Mouse (Mus musculus): Measurements from ENCODE around the gene Cpt1a. TPM values are rescaled to one million over a fixed set of nuclear protein-coding genes. Genes with fewer than 3 reads are reported as not detected.

The Cpt1a gene
- polyA plus RNA-seq, 1 experiment: 24.1 TPM

DNA sequence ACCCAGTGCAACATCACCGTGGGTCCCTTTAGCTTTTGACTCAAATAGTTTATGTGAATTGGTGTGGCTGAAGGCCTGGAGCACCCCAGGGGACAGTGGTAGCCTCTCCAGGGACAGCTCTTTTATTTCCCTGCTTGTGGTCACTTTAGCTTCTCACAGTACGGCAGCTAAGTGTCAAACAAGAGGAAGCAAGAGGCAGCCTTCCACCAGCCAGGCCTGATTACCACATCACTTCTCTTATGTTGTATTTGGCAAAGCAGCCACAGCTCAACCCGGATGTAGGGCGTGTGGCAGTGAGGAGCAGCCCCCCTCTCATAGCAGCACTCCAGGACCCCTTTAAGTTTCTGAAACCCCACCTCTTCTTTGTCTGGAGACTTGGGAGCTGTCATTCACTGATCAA is 100.8 kb downstream of the Cpt1a start:
- TF ChIP-seq POLR2A (IDR thresholded peaks at IDR 0.05; ENCODE audit: borderline replicate concordance, insufficient read depth, low read length) (no peak), CTCF (IDR thresholded peaks at IDR 0.05; ENCODE audit: borderline replicate concordance, insufficient read depth, low read depth, low read length) (no peak)
- Histone ChIP-seq H3K27me3 (ENCODE audit: control insufficient read depth, insufficient read depth, low read length) (no peaks in the 10 kb centered on the region), H3K4me1 (ENCODE audit: control insufficient read depth, insufficient read depth, low read length) (no peaks in the 10 kb centered on the region), H3K27ac (ENCODE audit: insufficient read depth, low read length) (no peak overlapping the region), H3K4me3 (replicated peaks; ENCODE audit: insufficient read depth, low read depth, low read length) (no peak overlapping the region)
- WGBS: 56% methylated on average over 4 of the region's 4 CpGs
- DNase-seq: no peak

- 90% methylated on average over 2 of the region's 2 CpGs for WGBS
- Histone ChIP-seq H3K4me3 (replicated peaks; ENCODE audit: insufficient read depth, low read depth, low read length) (no peak overlapping the region), H3K27me3 (ENCODE audit: control insufficient read depth, insufficient read depth, low read length) (no peaks in the 10 kb centered on the region), H3K4me1 (ENCODE audit: control insufficient read depth, insufficient read depth, low read length) (no peaks in the 10 kb centered on the region; the same call in 1 of the 2 replicates), H3K27ac (ENCODE audit: insufficient read depth, low read length) (no peak overlapping the region)
- DNase-seq: no peak
- TF ChIP-seq POLR2A (IDR thresholded peaks at IDR 0.05; ENCODE audit: borderline replicate concordance, insufficient read depth, low read length) (no peak), CTCF (IDR thresholded peaks at IDR 0.05; ENCODE audit: borderline replicate concordance, insufficient read depth, low read depth, low read length) (no peak)
These were observed 102.1 kb downstream of the Cpt1a start for GRCm38 (mm10) chr19:3424214-3424613.

DNA sequence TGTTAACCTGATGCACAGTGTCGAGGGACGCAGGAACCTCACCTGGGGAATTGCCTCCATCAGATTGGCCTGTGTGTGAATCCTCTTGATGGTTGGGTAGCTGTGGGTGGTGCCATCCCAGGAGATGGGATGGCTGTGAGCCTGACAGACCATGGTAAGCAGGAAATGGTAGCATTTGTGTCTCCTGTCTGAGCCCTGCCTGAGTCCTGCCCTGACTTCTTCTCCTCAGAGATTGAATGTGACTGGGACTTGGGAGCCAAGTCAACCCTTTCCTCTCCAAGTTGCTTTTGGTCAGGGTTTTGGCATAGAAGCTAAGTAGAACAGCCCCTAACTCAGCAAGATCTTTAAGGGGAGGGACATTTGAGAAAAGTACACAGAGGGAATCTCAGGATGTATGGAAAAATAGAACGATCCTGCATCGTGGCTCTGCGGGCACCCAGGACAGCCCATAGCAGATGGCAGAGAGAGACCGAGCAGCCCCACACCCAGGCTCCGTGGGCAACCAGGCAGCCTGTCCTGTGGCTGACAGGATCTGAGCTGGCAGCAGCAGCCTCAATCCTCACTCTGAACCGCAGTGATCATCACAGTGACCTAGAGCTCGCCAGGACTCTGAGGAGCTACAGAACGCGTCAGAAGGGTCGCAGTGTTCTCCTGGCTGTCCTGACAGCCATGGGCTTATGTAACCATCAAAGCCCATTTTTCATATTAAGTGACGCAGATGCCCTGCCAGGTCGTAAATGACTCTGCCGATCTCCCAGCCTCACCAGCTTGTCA is 106.1 kb downstream of the Cpt1a start:
- H3K27me3 ChIP-seq (ENCODE audit: control insufficient read depth, insufficient read depth, low read length): no peaks in the 10 kb centered on the region
- no peak for TF ChIP-seq POLR2A (IDR thresholded peaks at IDR 0.05; ENCODE audit: borderline replicate concordance, insufficient read depth, low read length)
- no peak for TF ChIP-seq CTCF (IDR thresholded peaks at IDR 0.05; ENCODE audit: borderline replicate concordance, insufficient read depth, low read depth, low read length)
- H3K4me1 ChIP-seq (ENCODE audit: control insufficient read depth, insufficient read depth, low read length): peaks cover 3% of the 10 kb centered on the region; the same call in 1 of the 2 replicates
- WGBS: 17% methylated on average over 15 of the region's 15 CpGs
- no peak overlapping the region for H3K27ac ChIP-seq (ENCODE audit: insufficient read depth, low read length)
- H3K4me3 ChIP-seq (replicated peaks; ENCODE audit: insufficient read depth, low read depth, low read length): peak overlapping the region; percentile 58
- DNase-seq: peak; percentile 22 to 35

GRCm38 (mm10) chr19:3429156-3429816 is 107.2 kb downstream of the Cpt1a start:
- Histone ChIP-seq H3K27ac (ENCODE audit: insufficient read depth, low read length) (no peak overlapping the region), H3K4me3 (replicated peaks; ENCODE audit: insufficient read depth, low read depth, low read length) (no peak overlapping the region), H3K27me3 (ENCODE audit: control insufficient read depth, insufficient read depth, low read length) (no peaks in the 10 kb centered on the region), H3K4me1 (ENCODE audit: control insufficient read depth, insufficient read depth, low read length) (peaks cover 3% of the 10 kb centered on the region; the same call in 1 of the 2 replicates)
- DNase-seq: no peak
- 45% methylated on average over 7 of the region's 7 CpGs for WGBS
- TF ChIP-seq CTCF (IDR thresholded peaks at IDR 0.05; ENCODE audit: borderline replicate concordance, insufficient read depth, low read depth, low read length) (no peak), POLR2A (IDR thresholded peaks at IDR 0.05; ENCODE audit: borderline replicate concordance, insufficient read depth, low read length) (no peak)

DNA sequence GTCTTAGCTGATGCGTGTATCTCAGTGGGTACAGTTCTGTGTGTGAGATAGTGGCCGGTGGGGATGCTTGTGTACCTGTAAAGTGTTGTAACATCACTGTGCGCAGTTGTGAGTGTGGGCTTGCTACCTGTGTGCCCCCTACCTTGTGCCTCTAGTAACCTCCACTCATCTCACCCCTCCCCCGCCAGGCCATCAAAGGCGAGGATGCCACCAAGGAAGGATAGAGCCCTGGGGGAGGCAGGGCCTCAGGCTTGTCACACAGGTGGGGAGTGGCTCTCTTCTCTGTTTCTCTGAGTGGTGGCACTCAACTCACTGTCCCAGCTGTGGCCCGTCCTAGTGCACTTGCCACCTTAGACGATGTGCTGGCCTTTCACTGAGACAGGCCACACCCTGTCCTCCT is 108.9 kb downstream of the Cpt1a start:
- Histone ChIP-seq H3K4me3 (replicated peaks; ENCODE audit: insufficient read depth, low read depth, low read length) (no peak overlapping the region), H3K27me3 (ENCODE audit: control insufficient read depth, insufficient read depth, low read length) (no peaks in the 10 kb centered on the region), H3K4me1 (ENCODE audit: control insufficient read depth, insufficient read depth, low read length) (peaks cover 3% of the 10 kb centered on the region; the same call in 1 of the 2 replicates), H3K27ac (ENCODE audit: insufficient read depth, low read length) (no peak overlapping the region)
- 83% methylated on average over 7 of the region's 7 CpGs for WGBS
- TF ChIP-seq POLR2A (IDR thresholded peaks at IDR 0.05; ENCODE audit: borderline replicate concordance, insufficient read depth, low read length): no peak
- no peak for TF ChIP-seq CTCF (IDR thresholded peaks at IDR 0.05; ENCODE audit: borderline replicate concordance, insufficient read depth, low read depth, low read length)
- no peak for DNase-seq

GRCm38 (mm10) chr19:3431969-3432368 is 109.8 kb downstream of the Cpt1a start:
- Histone ChIP-seq H3K4me1 (ENCODE audit: control insufficient read depth, insufficient read depth, low read length) (peaks cover 3% of the 10 kb centered on the region; the same call in 1 of the 2 replicates), H3K27ac (ENCODE audit: insufficient read depth, low read length) (no peak overlapping the region), H3K27me3 (ENCODE audit: control insufficient read depth, insufficient read depth, low read length) (no peaks in the 10 kb centered on the region), H3K4me3 (replicated peaks; ENCODE audit: insufficient read depth, low read depth, low read length) (no peak overlapping the region)
- WGBS: 65% methylated on average over 2 of the region's 2 CpGs
- no peak for TF ChIP-seq CTCF (IDR thresholded peaks at IDR 0.05; ENCODE audit: borderline replicate concordance, insufficient read depth, low read depth, low read length)
- no peak for TF ChIP-seq POLR2A (IDR thresholded peaks at IDR 0.05; ENCODE audit: borderline replicate concordance, insufficient read depth, low read length)
- no peak for DNase-seq

DNA sequence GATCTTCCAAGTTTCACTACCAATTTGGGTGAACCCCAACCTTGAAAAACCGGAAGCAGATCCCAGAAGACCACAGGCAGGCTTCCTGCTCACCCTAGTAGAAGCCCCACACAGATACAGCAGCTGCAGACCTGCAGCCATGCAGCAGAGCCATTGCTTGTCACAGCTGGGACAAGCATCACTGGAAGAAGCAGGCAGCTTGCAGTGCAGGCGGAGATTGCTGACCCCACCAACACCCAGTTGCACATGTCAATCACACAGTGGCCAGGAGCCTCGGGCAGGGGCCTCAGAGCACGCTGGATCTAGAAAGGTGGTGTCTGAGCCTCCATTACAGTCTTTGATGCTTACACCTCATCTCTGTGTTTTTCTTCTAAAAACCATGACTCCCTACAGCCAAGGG is 112.0 kb downstream of the Cpt1a start:
- Histone ChIP-seq H3K4me1 (ENCODE audit: control insufficient read depth, insufficient read depth, low read length) (peaks cover 3% of the 10 kb centered on the region; the same call in 1 of the 2 replicates), H3K27me3 (ENCODE audit: control insufficient read depth, insufficient read depth, low read length) (no peaks in the 10 kb centered on the region), H3K4me3 (replicated peaks; ENCODE audit: insufficient read depth, low read depth, low read length) (no peak overlapping the region), H3K27ac (ENCODE audit: insufficient read depth, low read length) (no peak overlapping the region)
- no peak for DNase-seq
- no peak for TF ChIP-seq POLR2A (IDR thresholded peaks at IDR 0.05; ENCODE audit: borderline replicate concordance, insufficient read depth, low read length)
- TF ChIP-seq CTCF (IDR thresholded peaks at IDR 0.05; ENCODE audit: borderline replicate concordance, insufficient read depth, low read depth, low read length): no peak
- 48% methylated on average over 4 of the region's 4 CpGs for WGBS

DNA sequence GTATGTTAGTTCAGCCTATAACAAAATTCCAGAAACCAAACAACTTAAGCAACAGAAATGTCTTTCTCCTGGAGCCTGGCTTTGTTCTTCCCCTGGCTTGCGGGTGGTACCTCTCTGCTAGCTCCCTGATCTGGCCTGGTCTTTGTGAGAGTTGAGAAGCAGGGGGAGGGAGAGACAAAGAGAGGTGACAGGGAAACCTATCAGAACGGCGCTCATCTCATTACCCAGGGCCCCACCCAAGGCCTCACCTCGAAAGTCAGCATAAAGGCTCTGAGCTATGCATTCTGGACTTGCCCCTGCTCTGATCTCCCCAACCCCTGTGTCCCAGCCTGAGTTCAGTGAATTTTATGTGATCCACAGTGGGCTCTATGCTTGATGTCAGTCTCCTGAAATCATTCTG is 112.5 kb downstream of the Cpt1a start:
- 71% methylated on average over 4 of the region's 4 CpGs for WGBS
- no peaks in the 10 kb centered on the region for H3K27me3 ChIP-seq (ENCODE audit: control insufficient read depth, insufficient read depth, low read length)
- DNase-seq: no peak
- no peak overlapping the region for H3K27ac ChIP-seq (ENCODE audit: insufficient read depth, low read length)
- no peak for TF ChIP-seq POLR2A (IDR thresholded peaks at IDR 0.05; ENCODE audit: borderline replicate concordance, insufficient read depth, low read length)
- no peak for TF ChIP-seq CTCF (IDR thresholded peaks at IDR 0.05; ENCODE audit: borderline replicate concordance, insufficient read depth, low read depth, low read length)
- H3K4me1 ChIP-seq (ENCODE audit: control insufficient read depth, insufficient read depth, low read length): no peaks in the 10 kb centered on the region
- no peak overlapping the region for H3K4me3 ChIP-seq (replicated peaks; ENCODE audit: insufficient read depth, low read depth, low read length)

Other genes starting within 250 kb of the Cpt1a start
- 56.6 and 61.3 TPM in 2 replicates for gene Mrpl21, start 39.4 kb upstream of the Cpt1a start, polyA plus RNA-seq (2012; rRNA removed)
- 9.2 and 9.8 TPM in 2 replicates for gene Ighmbp2, start 39.3 kb upstream of the Cpt1a start, polyA plus RNA-seq (2012; rRNA removed)
- gene Tesmin, start 66.5 kb downstream of the Cpt1a start, polyA plus RNA-seq (2012; rRNA removed): 0.13 and 0.15 TPM in 2 replicates
- 6.7 and 7.1 TPM in 2 replicates for gene Gal, start 92.2 kb downstream of the Cpt1a start, polyA plus RNA-seq (2012; rRNA removed)